25 mouse cellular contexts compared by ENCODE assay signal in the genomic region with DNA sequence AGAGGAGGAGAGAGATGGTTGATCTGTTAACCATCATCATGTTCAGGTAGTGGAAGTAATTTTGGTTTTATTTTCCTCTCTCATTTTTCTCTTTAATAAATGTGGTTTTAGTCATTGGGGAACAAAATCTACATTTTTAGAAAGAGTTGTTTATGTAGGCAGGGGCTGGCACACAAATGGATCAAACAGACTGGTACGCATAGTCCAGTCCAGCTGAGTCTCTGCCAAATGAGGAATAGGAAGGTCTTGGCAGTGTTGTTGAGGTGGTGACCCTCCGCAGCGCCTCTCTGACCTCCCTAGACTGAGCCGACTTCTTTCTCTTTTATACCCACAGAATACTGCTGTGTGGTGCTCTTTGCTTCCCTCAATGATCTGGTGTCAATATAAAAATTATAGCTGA. TPM values are rescaled to one million over a fixed set of nuclear protein-coding genes. Genes with fewer than 3 reads are reported as not detected.
DNase-seq lines count a peak whose midpoint lies in the region; ATAC-seq and TF ChIP-seq lines count a peak whose summit lies in the region.
"Had no signal": no experiment of that assay in that cellular context is flagged by ENCODE, and none has a peak within 500 bp of the region (broad histone marks: within the 10 kb centered on the region; RNA-seq: fewer than 3 reads in every experiment).

No protein-coding gene starts in this region.

- ATAC-seq in midbrain, embryonic 11.5 days (ENCODE audit: low FRiP score): no peak
- ATAC-seq: forebrain, embryonic 14.5 days; forebrain, embryonic 16.5 days had no signal

- H3K36me3 ChIP-seq in midbrain, embryonic 11.5 days (ENCODE audit: control insufficient read depth, insufficient read depth, low read length): no peaks in the 10 kb centered on the region
- H3K36me3 ChIP-seq in midbrain, embryonic 10.5 days: no peaks in the 10 kb centered on the region
- H3K36me3 ChIP-seq: embryonic facial prominence, embryonic 13.5 days; embryonic facial prominence, embryonic 15.5 days; forebrain, embryonic 10.5 days; forebrain, embryonic 12.5 days had no signal

- no peaks in the 10 kb centered on the region for H3K9me3 ChIP-seq in midbrain, embryonic 11.5 days (ENCODE audit: control insufficient read depth, low read length)
- no peaks in the 10 kb centered on the region for H3K9me3 ChIP-seq in midbrain, embryonic 10.5 days (replicated peaks)
- H3K9me3 ChIP-seq: embryonic facial prominence, embryonic 13.5 days; embryonic facial prominence, embryonic 15.5 days; forebrain, embryonic 10.5 days; forebrain, embryonic 12.5 days had no signal

- H3K4me3 ChIP-seq in layer of hippocampus, adult 2 months: no peak overlapping the region
- no peak overlapping the region for H3K4me3 ChIP-seq in midbrain, embryonic 11.5 days (ENCODE audit: low read depth, low read length)
- no peak overlapping the region for H3K4me3 ChIP-seq in midbrain, embryonic 10.5 days
- H3K4me3 ChIP-seq: embryonic facial prominence, embryonic 13.5 days; embryonic facial prominence, embryonic 15.5 days; erythroblast, embryonic 14.5 days; forebrain, embryonic 10.5 days; forebrain, embryonic 12.5 days had no signal

- H3K27ac ChIP-seq in layer of hippocampus, adult 2 months: peak overlapping the region; percentile 32; the same call in 1 of the 2 replicates
- no peak overlapping the region for H3K27ac ChIP-seq in midbrain, embryonic 11.5 days (ENCODE audit: low read depth, low read length)
- H3K27ac ChIP-seq in midbrain, embryonic 10.5 days (replicated peaks): no peak overlapping the region
- H3K27ac ChIP-seq: embryonic facial prominence, embryonic 13.5 days; embryonic facial prominence, embryonic 15.5 days; forebrain, embryonic 10.5 days; forebrain, embryonic 12.5 days had no signal

- H3K4me2 ChIP-seq in midbrain, embryonic 11.5 days: no peak overlapping the region
- H3K4me2 ChIP-seq: embryonic facial prominence, embryonic 13.5 days; embryonic facial prominence, embryonic 15.5 days; forebrain, embryonic 12.5 days had no signal

- peak; percentile 66 to 70 for DNase-seq in cerebellum, postnatal 10 days
- no peak for DNase-seq in cerebellum, postnatal 36 days
- peak; percentile 13 for DNase-seq in kidney, adult 9 months
- no peak for DNase-seq in kidney, postnatal 25 days
- no peak for DNase-seq in layer of hippocampus, adult 2 months (ENCODE audit: low spot score in 2 of 2)
- DNase-seq in layer of hippocampus, adult 11-12 months (ENCODE audit: low spot score): no peak
- peak; percentile 78 for DNase-seq in midbrain, embryonic 11.5 days (ENCODE audit: low spot score, missing footprints)
- DNase-seq in midbrain, embryonic 10.5 days (ENCODE audit: low spot score): no peak
- DNase-seq: adrenal gland, adult 2 months; adrenal gland, postnatal 10 days; adrenal gland, postnatal 25 days; cerebellum, adult 11 months; cerebellum, adult 8-10 months; cerebellum, adult 9-11 months; embryo, embryonic 11 days had no signal

- 88% methylated on average over 4 of the region's 4 CpGs for whole genome bisulfite sequencing in midbrain, embryonic 11.5 days
- 90% methylated on average over 4 of the region's 4 CpGs for WGBS in midbrain, embryonic 10.5 days

- no peaks in the 10 kb centered on the region for H3K27me3 ChIP-seq in midbrain, embryonic 11.5 days (ENCODE audit: control insufficient read depth, insufficient read depth, low read length)
- no peaks in the 10 kb centered on the region for H3K27me3 ChIP-seq in midbrain, embryonic 10.5 days (ENCODE audit: low read depth, poor library complexity, severe bottlenecking)
- H3K27me3 ChIP-seq: embryonic facial prominence, embryonic 13.5 days; embryonic facial prominence, embryonic 15.5 days; forebrain, embryonic 12.5 days had no signal

- TF ChIP-seq CTCF in layer of hippocampus, adult 2 months (conservative IDR thresholded peaks at IDR 0.05): no peak

- no peaks in the 10 kb centered on the region for H3K4me1 ChIP-seq in midbrain, embryonic 11.5 days (ENCODE audit: control insufficient read depth, insufficient read depth, low read length)
- no peaks in the 10 kb centered on the region for H3K4me1 ChIP-seq in midbrain, embryonic 10.5 days
- H3K4me1 ChIP-seq: embryonic facial prominence, embryonic 13.5 days; embryonic facial prominence, embryonic 15.5 days; forebrain, embryonic 10.5 days; forebrain, embryonic 12.5 days had no signal

- no peak overlapping the region for H3K9ac ChIP-seq in midbrain, embryonic 11.5 days (ENCODE audit: low read length)
- H3K9ac ChIP-seq: embryonic facial prominence, embryonic 13.5 days; embryonic facial prominence, embryonic 15.5 days; forebrain, embryonic 12.5 days had no signal

RNA-seq across cellular contexts. Expression of a gene that starts 19.0 kb away (rescaled TPM):
- 10 to 100 TPM; 73.4 to 77.5 TPM for total RNA-seq in layer of hippocampus, adult 2 months (2021)
- polyA plus RNA-seq in midbrain, embryonic 11.5 days (2014; fragmentation: Nextera tagmentation; extraction: Ambion mirVana): 3.8 and 4.1 TPM in 2 replicates
- 3.8 and 5.2 TPM in 2 replicates for polyA plus RNA-seq in midbrain, embryonic 10.5 days (2016; fragmentation: Nextera tagmentation; extraction: Ambion mirVana)
- total RNA-seq: common myeloid progenitor, adult 5-6 weeks; MEL had no signal
- polyA plus RNA-seq: C2C12; erythroblast, embryonic 14.5 days had no signal

Comparison
In these comparisons a context has a peak if more than half of its experiments do, and no peak if none do; other contexts are left out.
1. DNase-seq: peak in cerebellum, postnatal 10 days (2 of 2), kidney, adult 9 months (single experiment) and midbrain, embryonic 11.5 days (single experiment); none in cerebellum, postnatal 36 days (0 of 2), kidney, postnatal 25 days (0 of 2), layer of hippocampus, adult 2 months (0 of 2), layer of hippocampus, adult 11-12 months (single experiment) and midbrain, embryonic 10.5 days (single experiment).